ENCODE assay signal across 18 mouse cellular contexts in the genomic region with DNA sequence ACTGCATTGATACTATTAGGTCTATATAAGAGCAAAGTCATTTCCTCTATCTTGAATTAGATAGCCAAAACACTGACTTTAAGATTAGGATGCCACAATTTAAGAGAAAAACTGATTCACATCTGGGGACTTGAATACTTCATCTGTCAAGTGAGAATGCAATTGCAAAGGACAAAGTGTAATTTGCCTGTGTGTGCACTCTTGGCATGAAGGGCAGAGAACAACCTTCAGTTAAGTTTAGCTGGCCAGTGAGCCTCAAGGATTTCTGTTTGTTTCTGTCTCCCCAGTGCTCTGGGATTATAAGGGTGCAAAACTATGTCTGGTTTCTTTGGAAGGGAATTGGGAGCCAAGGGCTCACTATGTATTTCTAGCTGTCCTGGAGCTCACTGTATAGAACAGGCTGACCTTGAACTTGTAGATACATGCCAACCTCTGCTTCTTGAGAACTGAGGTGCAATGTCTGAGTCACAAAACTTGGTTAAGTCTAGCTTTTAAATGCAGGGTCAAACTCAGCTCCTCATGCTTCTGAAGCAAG. TPM values are rescaled to one million over a fixed set of nuclear protein-coding genes. Genes with fewer than 3 reads are reported as not detected.
DNase-seq lines count a peak whose midpoint lies in the region; ATAC-seq lines count a peak whose summit lies in the region.
"Had no signal": no experiment of that assay in that cellular context is flagged by ENCODE, and none has a peak within 500 bp of the region (broad histone marks: within the 10 kb centered on the region; RNA-seq: fewer than 3 reads in every experiment).

No protein-coding gene starts in this region.

- H3K4me1 ChIP-seq in heart, embryonic 11.5 days (ENCODE audit: control insufficient read depth, insufficient read depth, low read length): peaks cover 11% of the 10 kb centered on the region; the same call in 1 of the 2 replicates
- peaks cover 19% of the 10 kb centered on the region for H3K4me1 ChIP-seq in heart, embryonic 10.5 days
- H3K4me1 ChIP-seq: forebrain, embryonic 12.5 days; hindbrain, embryonic 13.5 days; limb, embryonic 12.5 days; lung, embryonic 15.5 days; midbrain, embryonic 10.5 days; stomach, embryonic 15.5 days had no signal

- H3K4me2 ChIP-seq in heart, embryonic 11.5 days: no peak overlapping the region
- H3K4me2 ChIP-seq: forebrain, embryonic 12.5 days; hindbrain, embryonic 13.5 days; limb, embryonic 12.5 days; lung, embryonic 15.5 days; stomach, embryonic 15.5 days had no signal

- no peak overlapping the region for H3K4me3 ChIP-seq in heart, embryonic 11.5 days (ENCODE audit: low read depth, low read length)
- H3K4me3 ChIP-seq in heart, embryonic 10.5 days: no peak overlapping the region
- H3K4me3 ChIP-seq: forebrain, embryonic 12.5 days; hindbrain, embryonic 13.5 days; limb, embryonic 12.5 days; lung, embryonic 15.5 days; midbrain, embryonic 10.5 days; stomach, embryonic 15.5 days had no signal

- no peak for DNase-seq in heart, embryonic 10.5 days (ENCODE audit: low spot score)
- peak; percentile 9 for DNase-seq in kidney, adult 11 months
- DNase-seq in kidney, adult 8-10 months: no peak
- peak; percentile 18 for DNase-seq in 416B (ENCODE audit: low read depth)
- peak; percentile 42 for DNase-seq in adrenal gland, postnatal 10 days
- no peak for DNase-seq in left cerebral cortex, postnatal 25 days (ENCODE audit: low spot score in 2 of 2)
- DNase-seq: cerebellum, adult 9-11 months; gastrocnemius, postnatal 10 days; lung, postnatal 4 days had no signal

- H3K27me3 ChIP-seq in heart, embryonic 11.5 days (ENCODE audit: control insufficient read depth, insufficient read depth, low read length): no peaks in the 10 kb centered on the region
- no peaks in the 10 kb centered on the region for H3K27me3 ChIP-seq in heart, embryonic 10.5 days (ENCODE audit: insufficient read depth, poor library complexity, severe bottlenecking)
- H3K27me3 ChIP-seq: forebrain, embryonic 12.5 days; hindbrain, embryonic 13.5 days; limb, embryonic 12.5 days; lung, embryonic 15.5 days; stomach, embryonic 15.5 days had no signal

- H3K9ac ChIP-seq in heart, embryonic 11.5 days (ENCODE audit: low read depth, low read length): no peak overlapping the region
- H3K9ac ChIP-seq: forebrain, embryonic 12.5 days; hindbrain, embryonic 13.5 days; limb, embryonic 12.5 days; liver, embryonic 14.5 days; lung, embryonic 15.5 days; stomach, embryonic 15.5 days had no signal

- H3K36me3 ChIP-seq in heart, embryonic 11.5 days (ENCODE audit: control insufficient read depth, insufficient read depth, low read length): no peaks in the 10 kb centered on the region
- H3K36me3 ChIP-seq in heart, embryonic 10.5 days: no peaks in the 10 kb centered on the region
- H3K36me3 ChIP-seq: forebrain, embryonic 12.5 days; hindbrain, embryonic 13.5 days; limb, embryonic 12.5 days; lung, embryonic 15.5 days; midbrain, embryonic 10.5 days; stomach, embryonic 15.5 days had no signal

- H3K27ac ChIP-seq in heart, embryonic 11.5 days (ENCODE audit: low read depth, low read length): peak overlapping the region; percentile 29; the same call in 1 of the 2 replicates
- no peak overlapping the region for H3K27ac ChIP-seq in heart, embryonic 10.5 days
- H3K27ac ChIP-seq: forebrain, embryonic 12.5 days; hindbrain, embryonic 13.5 days; limb, embryonic 12.5 days; liver, embryonic 14.5 days; lung, embryonic 15.5 days; midbrain, embryonic 10.5 days; stomach, embryonic 15.5 days had no signal

- no peak for ATAC-seq in heart, embryonic 11.5 days (replicated peaks; ENCODE audit: insufficient number of reproducible peaks, low FRiP score, low TSS enrichment)
- ATAC-seq: inflammation-experienced regulatory T-cells, adult 6 months had no signal

- no peaks in the 10 kb centered on the region for H3K9me3 ChIP-seq in heart, embryonic 11.5 days (replicated peaks; ENCODE audit: control insufficient read depth, low read length)
- no peaks in the 10 kb centered on the region for H3K9me3 ChIP-seq in heart, embryonic 10.5 days
- H3K9me3 ChIP-seq: forebrain, embryonic 12.5 days; hindbrain, embryonic 13.5 days; limb, embryonic 12.5 days; lung, embryonic 15.5 days; midbrain, embryonic 10.5 days; stomach, embryonic 15.5 days had no signal

- intact Hi-C loops in left cerebral cortex, postnatal 25 days (cut with DNase I): no loop called here

RNA-seq across cellular contexts. Expression of a gene that starts 24.8 kb away (rescaled TPM):
- polyA plus RNA-seq in heart, embryonic 11.5 days (2014; fragmentation: Nextera tagmentation; extraction: Ambion mirVana): 137 and 144 TPM in 2 replicates
- 141 and 168 TPM in 2 replicates for polyA plus RNA-seq in heart, embryonic 10.5 days (2016; fragmentation: Nextera tagmentation; extraction: Ambion mirVana)
- total RNA-seq in adrenal gland, postnatal 10 days (2021): 100 to 1,000 TPM; 310 to 325 TPM
- total RNA-seq in left cerebral cortex, postnatal 25 days (2021): 100 to 1,000 TPM; 162 to 171 TPM

RNA-seq across cellular contexts. Expression of a gene that starts 58.1 kb away (rescaled TPM):
- polyA plus RNA-seq in heart, embryonic 11.5 days (2014; fragmentation: Nextera tagmentation; extraction: Ambion mirVana): 3.7 and 4.8 TPM in 2 replicates
- polyA plus RNA-seq in heart, embryonic 10.5 days (2016; fragmentation: Nextera tagmentation; extraction: Ambion mirVana): 4.1 and 4.6 TPM in 2 replicates
- total RNA-seq in adrenal gland, postnatal 10 days (2021): 10 to 100 TPM; 17.7 to 20.1 TPM
- 10 to 100 TPM; 10.8 to 13.3 TPM for total RNA-seq in left cerebral cortex, postnatal 25 days (2021)

Comparison
In these comparisons a context has a peak if more than half of its experiments do, and no peak if none do; other contexts are left out.
1. DNase-seq: peak in kidney, adult 11 months (single experiment), 416B (single experiment) and adrenal gland, postnatal 10 days (single experiment); none in heart, embryonic 10.5 days (single experiment), kidney, adult 8-10 months (0 of 2) and left cerebral cortex, postnatal 25 days (0 of 2).